In the genomic region with DNA sequence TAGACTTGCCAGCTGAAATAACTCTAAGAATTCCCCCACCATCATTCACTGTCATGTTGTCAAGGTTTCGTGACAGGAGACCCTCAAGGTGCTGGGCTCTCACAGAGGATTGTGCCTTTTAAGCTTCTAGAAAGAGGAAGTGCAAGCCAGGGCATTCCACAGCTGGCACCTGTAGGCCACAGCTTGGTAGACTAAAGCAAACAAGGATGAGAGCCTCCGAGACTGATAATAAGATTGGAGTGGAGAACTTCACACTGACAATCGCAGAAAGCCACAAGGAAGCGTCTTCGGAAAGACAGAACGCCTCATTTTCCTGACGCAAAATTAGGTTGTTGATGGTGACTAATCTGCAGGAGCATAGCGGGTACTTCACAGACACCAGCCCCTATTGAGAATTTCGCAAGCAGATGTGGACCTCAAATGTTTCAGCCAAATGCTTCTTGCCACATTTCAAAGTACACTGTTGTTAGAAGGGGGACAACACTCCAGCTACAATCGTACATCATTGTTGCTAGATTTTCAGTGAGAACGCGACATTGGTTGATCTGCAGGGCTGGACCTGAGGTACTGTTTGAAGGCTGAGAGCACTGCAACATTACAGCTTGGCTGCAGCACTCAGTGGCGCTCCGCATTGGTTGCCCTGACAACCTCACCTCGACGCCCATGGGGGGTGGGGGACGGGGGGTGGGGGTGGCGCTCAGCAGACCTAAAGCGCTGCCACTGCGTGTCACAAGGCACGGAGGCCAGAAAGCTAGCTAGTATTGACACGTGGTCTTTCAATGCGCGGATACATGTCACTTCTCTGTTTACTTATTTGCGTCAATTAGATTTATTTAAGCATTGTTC, we compare ENCODE assay signal across 9 mouse cellular contexts. TPM values are rescaled to one million over a fixed set of nuclear protein-coding genes. Genes with fewer than 3 reads are reported as not detected.
DNase-seq lines count a peak whose midpoint lies in the region; ATAC-seq lines count a peak whose summit lies in the region.
"Had no signal": no experiment of that assay in that cellular context is flagged by ENCODE, and none has a peak within 500 bp of the region (broad histone marks: within the 10 kb centered on the region; RNA-seq: fewer than 3 reads in every experiment).

No protein-coding gene starts in this region.

- no peak overlapping the region for H3K27ac ChIP-seq in kidney, embryonic 15.5 days
- H3K27ac ChIP-seq in forebrain, embryonic 15.5 days (replicated peaks): peak overlapping the region; percentile 46; the same call in 1 of the 2 replicates
- H3K27ac ChIP-seq in liver, embryonic 13.5 days: no peak overlapping the region

- H3K4me1 ChIP-seq in kidney, embryonic 15.5 days: 0 out of 2 replicates have a peak, but pooled peaks cover 5% of the 10 kb centered on the region
- H3K4me1 ChIP-seq in forebrain, embryonic 15.5 days: peaks cover 9% of the 10 kb centered on the region
- H3K4me1 ChIP-seq in liver, embryonic 13.5 days (replicated peaks): no peaks in the 10 kb centered on the region

- no peaks in the 10 kb centered on the region for H3K36me3 ChIP-seq in kidney, embryonic 15.5 days
- H3K36me3 ChIP-seq in forebrain, embryonic 15.5 days: no peaks in the 10 kb centered on the region
- no peaks in the 10 kb centered on the region for H3K36me3 ChIP-seq in liver, embryonic 13.5 days

- peaks cover 50% of the 10 kb centered on the region for H3K27me3 ChIP-seq in kidney, embryonic 15.5 days
- H3K27me3 ChIP-seq in forebrain, embryonic 15.5 days: peaks cover 3% of the 10 kb centered on the region; the same call in 1 of the 2 replicates
- H3K27me3 ChIP-seq in liver, embryonic 13.5 days: peaks cover 27% of the 10 kb centered on the region; the same call in 1 of the 2 replicates

- no peak for DNase-seq in kidney, postnatal 36 days
- DNase-seq in ZHBTc4 (ENCODE audit: low read depth, low spot score): peak; percentile 38
- no peak for DNase-seq in liver, embryonic 13.5 days
- DNase-seq in right cerebral cortex, postnatal 4 days: peak; percentile 14
- no peak for DNase-seq in kidney, adult 18-20 months
- DNase-seq in layer of hippocampus, postnatal 10 days (ENCODE audit: low spot score in 2 of 2): no peak

- no peaks in the 10 kb centered on the region for H3K9me3 ChIP-seq in kidney, embryonic 15.5 days (replicated peaks)
- H3K9me3 ChIP-seq in forebrain, embryonic 15.5 days: no peaks in the 10 kb centered on the region
- no peaks in the 10 kb centered on the region for H3K9me3 ChIP-seq in liver, embryonic 13.5 days (replicated peaks)

- peak overlapping the region; percentile 54 for H3K4me2 ChIP-seq in kidney, embryonic 15.5 days
- H3K4me2 ChIP-seq in forebrain, embryonic 15.5 days (replicated peaks): peak overlapping the region; percentile 41
- peak overlapping the region; percentile 26; the same call in 1 of the 2 replicates for H3K4me2 ChIP-seq in liver, embryonic 13.5 days

- H3K4me3 ChIP-seq in kidney, embryonic 15.5 days (replicated peaks): peak overlapping the region; percentile 15; the same call in 1 of the 2 replicates
- peak overlapping the region; percentile 15 for H3K4me3 ChIP-seq in forebrain, embryonic 15.5 days
- no peak overlapping the region for H3K4me3 ChIP-seq in liver, embryonic 13.5 days (replicated peaks)

- WGBS in kidney, embryonic 15.5 days: 17% methylated on average over 25 of the region's 25 CpGs
- WGBS in forebrain, embryonic 15.5 days: 26% methylated on average over 25 of the region's 25 CpGs
- 21% methylated on average over 25 of the region's 25 CpGs for WGBS in liver, embryonic 13.5 days (ENCODE audit: insufficient replicate concordance)

- no peak for ATAC-seq in kidney, embryonic 15.5 days (replicated peaks; ENCODE audit: low FRiP score)
- peak; percentile 84 for ATAC-seq in forebrain, embryonic 15.5 days (replicated peaks)
- ATAC-seq in liver, embryonic 13.5 days (ENCODE audit: low read depth): no peak

- no peak overlapping the region for H3K9ac ChIP-seq in kidney, embryonic 15.5 days
- no peak overlapping the region for H3K9ac ChIP-seq in forebrain, embryonic 15.5 days (replicated peaks)
- no peak overlapping the region for H3K9ac ChIP-seq in liver, embryonic 13.5 days

RNA-seq across cellular contexts. Expression of gene Cdx4, which starts 32.5 kb away (rescaled TPM):
- polyA plus RNA-seq in kidney, embryonic 15.5 days (2015; fragmentation: Nextera tagmentation; extraction: Ambion mirVana): not detected in 2 replicates
- polyA plus RNA-seq in forebrain, embryonic 15.5 days (2015; fragmentation: Nextera tagmentation; extraction: Ambion mirVana): not detected in 2 replicates
- polyA plus RNA-seq in liver, embryonic 13.5 days (2015; fragmentation: Nextera tagmentation; extraction: Ambion mirVana): not detected in 2 replicates
- total RNA-seq in layer of hippocampus, postnatal 10 days (2021): not detected
- total RNA-seq: left cerebral cortex, postnatal 10 days had no signal

Comparison
In these comparisons a context has a peak if more than half of its experiments do, and no peak if none do; other contexts are left out.
1. DNase-seq: peak in ZHBTc4 (single experiment) and right cerebral cortex, postnatal 4 days (single experiment); none in kidney, postnatal 36 days (0 of 2), liver, embryonic 13.5 days (single experiment), kidney, adult 18-20 months (single experiment) and layer of hippocampus, postnatal 10 days (0 of 2).
2. Peak in every context shown above with its lines, with median percentiles within 50 percentile points of each other: H3K4me2 ChIP-seq.